Mouse (Mus musculus): Measurements from ENCODE around the gene Rapgef2.

- TF ChIP-seq CTCF (IDR thresholded peaks at IDR 0.05; ENCODE audit: low read depth) (no peak), EP300 (IDR thresholded peaks at IDR 0.05; ENCODE audit: low read depth) (no peak)
These were observed 106.2 kb downstream of the Rapgef2 start for GRCm38 (mm10) chr3:79180086-79180485.

All from liver, embryonic 14.5 days (tissue).